Mouse (Mus musculus): ENCODE measurements around the gene Klf1. TPM values are rescaled to one million over a fixed set of nuclear protein-coding genes. Genes with fewer than 3 reads are reported as not detected.

Gene Klf1
- 14.5 and 15.6 TPM in 2 replicates for polyA plus RNA-seq (2016; fragmentation: Nextera tagmentation; extraction: Ambion mirVana)

GRCm38 (mm10) chr8:84901752-84902151 is at the start of gene Klf1:
Klf1 (plus strand) TSS chr8:84901928.
- Histone ChIP-seq H3K27me3 (replicated peaks; ENCODE audit: low read depth, poor library complexity, severe bottlenecking) (peaks cover 49% of the 10 kb centered on the region), H3K9me3 (no peaks in the 10 kb centered on the region), H3K4me3 (peak within 1 kb of the TSS; percentile 80), H3K27ac (replicated peaks) (peak within 1 kb of the TSS; percentile 87), H3K4me1 (peaks cover 19% of the 10 kb centered on the region), H3K36me3 (replicated peaks) (no peaks in the 10 kb centered on the region)
- DNase-seq (ENCODE audit: low spot score) = no peak
- 78% methylated on average over 3 of the region's 3 CpGs for WGBS

GRCm38 (mm10) chr8:84856434-84856833 is 45.3 kb upstream of the Klf1 start:
- peaks cover 13% of the 10 kb centered on the region for H3K4me1 ChIP-seq
- H3K27ac ChIP-seq (replicated peaks) = 0 out of 2 replicates have a peak overlapping the region, but pooled peaks have one; percentile 92
- H3K36me3 ChIP-seq (replicated peaks) = peaks cover 30% of the 10 kb centered on the region
- no peaks in the 10 kb centered on the region for H3K9me3 ChIP-seq
- H3K27me3 ChIP-seq (replicated peaks; ENCODE audit: low read depth, poor library complexity, severe bottlenecking) = 0 out of 2 replicates have a peak, but pooled peaks cover 5% of the 10 kb centered on the region
- WGBS = 92% methylated on average over 3 of the region's 3 CpGs
- DNase-seq (ENCODE audit: low spot score) = no peak
- peak overlapping the region; percentile 97 for H3K4me3 ChIP-seq

- peak; percentile 95 for DNase-seq (ENCODE audit: low spot score)
Measured at GRCm38 (mm10) chr8:84856864-84857441, 44.8 kb upstream of the Klf1 start, which contains the start of gene Farsa. Farsa (plus strand) TSS chr8:84856989.

GRCm38 (mm10) chr8:84871376-84872308 is 30.1 kb upstream of the Klf1 start, which contains the start of gene Syce2:
Syce2 (plus strand) TSS chr8:84872111.
- peak; percentile 86 for DNase-seq (ENCODE audit: low spot score)
- Histone ChIP-seq H3K4me3 (peak within 1 kb of the TSS; percentile 57), H3K9me3 (no peaks in the 10 kb centered on the region), H3K27me3 (replicated peaks; ENCODE audit: low read depth, poor library complexity, severe bottlenecking) (peaks cover 14% of the 10 kb centered on the region), H3K36me3 (replicated peaks) (peaks cover 39% of the 10 kb centered on the region), H3K4me1 (peaks cover 16% of the 10 kb centered on the region), H3K27ac (replicated peaks) (peak within 1 kb of the TSS; percentile 74)
- WGBS = 16% methylated on average over 46 of the region's 46 CpGs

More at GRCm38 (mm10) chr8:84856864-84857441, 44.8 kb upstream of the Klf1 start, which contains the start of gene Farsa:
- Histone ChIP-seq H3K27ac (replicated peaks) (peak within 1 kb of the TSS; percentile 92), H3K4me3 (peak within 1 kb of the TSS; percentile 97), H3K27me3 (replicated peaks; ENCODE audit: low read depth, poor library complexity, severe bottlenecking) (0 out of 2 replicates have a peak, but pooled peaks cover 5% of the 10 kb centered on the region), H3K9me3 (no peaks in the 10 kb centered on the region), H3K36me3 (replicated peaks) (peaks cover 35% of the 10 kb centered on the region), H3K4me1 (peaks cover 13% of the 10 kb centered on the region)
- under 1% methylated on average over 39 of the region's 39 CpGs for WGBS

GRCm38 (mm10) chr8:84872309-84872965 is 29.3 kb upstream of the Klf1 start:
- peak overlapping the region; percentile 57 for H3K4me3 ChIP-seq
- H3K36me3 ChIP-seq (replicated peaks) = peaks cover 33% of the 10 kb centered on the region
- H3K27ac ChIP-seq (replicated peaks) = peak overlapping the region; percentile 74
- peaks cover 14% of the 10 kb centered on the region for H3K27me3 ChIP-seq (replicated peaks; ENCODE audit: low read depth, poor library complexity, severe bottlenecking)
- H3K9me3 ChIP-seq = no peaks in the 10 kb centered on the region
- WGBS = 4% methylated on average over 54 of the region's 54 CpGs
- H3K4me1 ChIP-seq = peaks cover 16% of the 10 kb centered on the region
- peak; percentile 66 for DNase-seq (ENCODE audit: low spot score)

GRCm38 (mm10) chr8:84873016-84873415 is 28.7 kb upstream of the Klf1 start:
- Histone ChIP-seq H3K4me3 (peak overlapping the region; percentile 57), H3K36me3 (replicated peaks) (peaks cover 31% of the 10 kb centered on the region), H3K27me3 (replicated peaks; ENCODE audit: low read depth, poor library complexity, severe bottlenecking) (peaks cover 14% of the 10 kb centered on the region), H3K27ac (replicated peaks) (no peak overlapping the region), H3K9me3 (no peaks in the 10 kb centered on the region), H3K4me1 (peaks cover 16% of the 10 kb centered on the region)
- 69% methylated on average over 4 of the region's 4 CpGs for WGBS
- DNase-seq (ENCODE audit: low spot score) = no peak

GRCm38 (mm10) chr8:84874339-84874738 is 27.4 kb upstream of the Klf1 start:
- peaks cover 14% of the 10 kb centered on the region for H3K27me3 ChIP-seq (replicated peaks; ENCODE audit: low read depth, poor library complexity, severe bottlenecking)
- H3K4me3 ChIP-seq = no peak overlapping the region
- H3K4me1 ChIP-seq = peaks cover 16% of the 10 kb centered on the region
- DNase-seq (ENCODE audit: low spot score) = no peak
- 92% methylated on average over 3 of the region's 3 CpGs for WGBS
- H3K27ac ChIP-seq (replicated peaks) = no peak overlapping the region
- H3K36me3 ChIP-seq (replicated peaks) = peaks cover 18% of the 10 kb centered on the region
- H3K9me3 ChIP-seq = no peaks in the 10 kb centered on the region

GRCm38 (mm10) chr8:84877297-84878035 is 24.3 kb upstream of the Klf1 start:
- H3K27ac ChIP-seq (replicated peaks) = no peak overlapping the region
- no peaks in the 10 kb centered on the region for H3K9me3 ChIP-seq
- no peak for DNase-seq (ENCODE audit: low spot score)
- 91% methylated on average over 3 of the region's 3 CpGs for WGBS
- H3K36me3 ChIP-seq (replicated peaks) = peaks cover 8% of the 10 kb centered on the region
- peaks cover 11% of the 10 kb centered on the region for H3K27me3 ChIP-seq (replicated peaks; ENCODE audit: low read depth, poor library complexity, severe bottlenecking)
- H3K4me1 ChIP-seq = peaks cover 7% of the 10 kb centered on the region
- H3K4me3 ChIP-seq = no peak overlapping the region

GRCm38 (mm10) chr8:84878915-84879314 is 22.8 kb upstream of the Klf1 start:
- Histone ChIP-seq H3K27me3 (replicated peaks; ENCODE audit: low read depth, poor library complexity, severe bottlenecking) (no peaks in the 10 kb centered on the region), H3K36me3 (replicated peaks) (peaks cover 11% of the 10 kb centered on the region), H3K4me3 (no peak overlapping the region), H3K9me3 (no peaks in the 10 kb centered on the region), H3K4me1 (no peaks in the 10 kb centered on the region), H3K27ac (replicated peaks) (no peak overlapping the region)
- whole genome bisulfite sequencing = 78% methylated on average over 1 of the region's 1 CpGs
- DNase-seq (ENCODE audit: low spot score) = no peak

GRCm38 (mm10) chr8:84884728-84885127 is 17.0 kb upstream of the Klf1 start:
- no peak for DNase-seq (ENCODE audit: low spot score)
- Histone ChIP-seq H3K9me3 (no peaks in the 10 kb centered on the region), H3K36me3 (replicated peaks) (peaks cover 58% of the 10 kb centered on the region), H3K27me3 (replicated peaks; ENCODE audit: low read depth, poor library complexity, severe bottlenecking) (no peaks in the 10 kb centered on the region), H3K4me1 (no peaks in the 10 kb centered on the region), H3K27ac (replicated peaks) (no peak overlapping the region), H3K4me3 (no peak overlapping the region)
- WGBS = 89% methylated on average over 4 of the region's 4 CpGs

- Histone ChIP-seq H3K36me3 (replicated peaks) (peaks cover 80% of the 10 kb centered on the region), H3K4me3 (no peak overlapping the region), H3K9me3 (no peaks in the 10 kb centered on the region), H3K27ac (replicated peaks) (no peak overlapping the region), H3K4me1 (peaks cover 13% of the 10 kb centered on the region), H3K27me3 (replicated peaks; ENCODE audit: low read depth, poor library complexity, severe bottlenecking) (no peaks in the 10 kb centered on the region)
- 99% methylated on average over 3 of the region's 3 CpGs for WGBS
- DNase-seq (ENCODE audit: low spot score) = no peak
Measured at GRCm38 (mm10) chr8:84888280-84888679, 13.4 kb upstream of the Klf1 start.

Data from embryonic facial prominence, embryonic 10.5 days (tissue).